Mouse (Mus musculus): ENCODE results near the gene R3hdml.

DNA sequence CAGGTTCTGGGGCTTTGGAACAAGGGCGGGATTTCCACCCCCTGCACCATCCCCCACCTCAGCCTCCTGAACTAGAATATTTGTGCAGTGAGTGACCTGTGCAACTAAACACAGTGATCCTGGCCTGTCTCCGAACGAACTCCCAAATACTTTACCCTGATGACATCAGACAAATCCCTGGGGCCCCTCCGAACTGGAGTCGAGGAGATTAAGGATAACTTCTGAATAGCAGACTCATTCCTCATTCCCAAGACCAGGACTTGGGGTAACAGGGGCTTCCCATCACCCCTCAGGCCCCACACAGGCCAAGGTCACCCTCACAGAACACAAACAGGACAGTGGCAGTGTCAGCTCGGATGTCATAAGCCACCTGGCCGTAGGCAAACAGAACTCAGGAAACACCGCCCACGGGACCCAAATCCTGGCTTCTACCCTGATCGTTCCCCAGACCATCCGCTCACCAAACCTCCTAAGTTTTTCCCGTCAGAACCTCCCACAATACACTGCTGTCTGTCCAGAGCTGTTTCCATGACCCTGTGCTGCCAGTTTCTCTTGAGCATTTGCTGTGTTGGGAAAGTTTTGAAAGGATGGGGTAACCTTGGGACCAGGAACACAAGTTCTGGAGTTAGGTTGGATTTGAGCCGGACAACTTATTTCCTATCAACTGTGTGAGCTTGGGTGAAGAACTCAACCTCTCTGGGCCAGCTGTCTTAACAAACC lies 47.4 kb downstream of the R3hdml start:
- TF ChIP-seq CTCF (conservative IDR thresholded peaks at IDR 0.05; ENCODE audit: insufficient read depth, insufficient read length, low read depth, low read length) (no peak), POLR2A (IDR thresholded peaks at IDR 0.05; ENCODE audit: low read depth, low read length) (no peak)

Measured in kidney, adult 2 months (tissue).